Mouse (Mus musculus) liver, adult 2 months (tissue): ENCODE data around the gene Snapc4. TPM values are rescaled to one million over a fixed set of nuclear protein-coding genes. Genes with fewer than 3 reads are reported as not detected.
A peak's percentile ranks its signal among the peaks of the same experiment; 100 is the strongest.

Source experiments
- DNase-seq: peaks from one replicate; pipeline ENCODE4 v3.0.0-alpha.2; 2011; ENCODE audit warnings: low read depth, low spot score; ENCODE audit errors: extremely low read depth
- H3K27ac ChIP-seq: fragments of 200-500 bp; replicated peaks from 2 replicates; pipeline ENCODE4 v1.5.1; 2012; ENCODE audit warnings: low read depth, mild to moderate bottlenecking, control low read depth, inconsistent platforms, low read length; ENCODE audit not compliant: insufficient read depth
- H3K27me3 ChIP-seq: fragments of 200-500 bp; 2 replicates; pipeline ENCODE4 v1.6.1; 2012; ENCODE audit warnings: mild to moderate bottlenecking, moderate library complexity, low read length, inconsistent platforms; ENCODE audit not compliant: control insufficient read depth, insufficient read depth
- H3K36me3 ChIP-seq: fragments of 200-500 bp; 2 replicates; pipeline ENCODE4 v1.6.1; 2012; ENCODE audit warnings: low read length, inconsistent platforms; ENCODE audit not compliant: control insufficient read depth, insufficient read depth
- H3K4me1 ChIP-seq: fragments of 200-500 bp; 2 replicates; pipeline ENCODE4 v1.6.1; 2011; ENCODE audit warnings: low read length; ENCODE audit not compliant: control insufficient read depth, insufficient read depth
- H3K4me3 ChIP-seq: fragments of 200-500 bp; 2 replicates; pipeline ENCODE4 v1.5.1; 2011; ENCODE audit warnings: low read depth, mild to moderate bottlenecking, control low read depth, low read length, moderate library complexity; ENCODE audit not compliant: insufficient read depth
- H3K79me2 ChIP-seq: fragments of 200-500 bp; 2 replicates; pipeline ENCODE4 v1.6.1; 2012; ENCODE audit warnings: inconsistent platforms, mild to moderate bottlenecking, low read length, moderate library complexity; ENCODE audit not compliant: control insufficient read depth, insufficient read depth
- H3K9ac ChIP-seq: fragments of 200-500 bp; 2 replicates; pipeline ENCODE4 v1.6.1; 2012; ENCODE audit warnings: low read depth, mild to moderate bottlenecking, control low read depth, inconsistent platforms, low read length
- CTCF ChIP-seq: fragments of 200-500 bp; IDR thresholded peaks from 2 replicates; pipeline ENCODE4 v1.5.1; 2011; ENCODE audit warnings: low read depth, low read length, control low read depth
- POLR2A ChIP-seq: fragments of 200-500 bp; IDR thresholded peaks from 2 replicates; pipeline ENCODE4 v1.6.1; 2011; ENCODE audit warnings: low read length, control low read depth; ENCODE audit not compliant: insufficient read depth; ENCODE audit errors: extremely low read depth
- WGBS: fragments of 180-500 bp; shearing (Covaris S2); methylation state at CpG from one replicate; pipeline ENCODE4 v1.1.7; 2018; 5-methylcytosine and 5-hydroxymethylcytosine counted together
- polyA plus RNA-seq: library from polyadenylated mRNA; depleted of rRNA; stranded (reverse); fragments of >200 nt; gene quantifications from 2 replicates; pipeline ENCODE4 v1.2.3, GENCODE M21; 2012
- total RNA-seq: library from RNA; depleted of rRNA; stranded (reverse); fragments of >200 nt; gene quantifications from 2 replicates; pipeline ENCODE4 v1.2.3, GENCODE M21; 2014

The Snapc4 gene
- total and polyA plus RNA-seq, 2 experiments = 7.5 to 14.3 TPM

GRCm38 (mm10) chr2:26417066-26417465 is 36.6 kb upstream of the Snapc4 start:
- DNase-seq = no peak
- Histone ChIP-seq H3K79me2 (no peaks in the 10 kb centered on the region), H3K27ac (no peak overlapping the region), H3K36me3 (peaks cover 67% of the 10 kb centered on the region), H3K4me3 (no peak overlapping the region), H3K4me1 (0 out of 2 replicates have a peak, but pooled peaks cover 2% of the 10 kb centered on the region), H3K27me3 (no peaks in the 10 kb centered on the region), H3K9ac (no peak overlapping the region)
- TF ChIP-seq CTCF (no peak), POLR2A (no peak)

GRCm38 (mm10) chr2:26410931-26411411 is 30.5 kb upstream of the Snapc4 start:
- Histone ChIP-seq H3K27me3 (no peaks in the 10 kb centered on the region), H3K9ac (no peak overlapping the region), H3K4me1 (peaks cover 21% of the 10 kb centered on the region), H3K4me3 (no peak overlapping the region), H3K36me3 (peaks cover 33% of the 10 kb centered on the region), H3K79me2 (peaks cover 21% of the 10 kb centered on the region; the same call in 1 of the 2 replicates), H3K27ac (peak overlapping the region; percentile 56)
- WGBS = 5% methylated on average over 5 of the region's 5 CpGs
- TF ChIP-seq POLR2A = no peak
- TF ChIP-seq CTCF = no peak
- peak; percentile 100 for DNase-seq

- no peak overlapping the region for H3K27ac ChIP-seq
- no peak overlapping the region for H3K9ac ChIP-seq
- H3K79me2 ChIP-seq = peaks cover 24% of the 10 kb centered on the region; the same call in 1 of the 2 replicates
- peaks cover 25% of the 10 kb centered on the region for H3K36me3 ChIP-seq
- WGBS = 81% methylated on average over 5 of the region's 5 CpGs
- no peaks in the 10 kb centered on the region for H3K27me3 ChIP-seq
- no peak overlapping the region for H3K4me3 ChIP-seq
- no peak for DNase-seq
- TF ChIP-seq POLR2A (no peak), CTCF (no peak)
- H3K4me1 ChIP-seq = peaks cover 21% of the 10 kb centered on the region
Measured at GRCm38 (mm10) chr2:26410091-26410490, 29.6 kb upstream of the Snapc4 start.

GRCm38 (mm10) chr2:26409362-26409761 is 28.9 kb upstream of the Snapc4 start:
- Histone ChIP-seq H3K4me3 (no peak overlapping the region), H3K9ac (no peak overlapping the region), H3K79me2 (peaks cover 27% of the 10 kb centered on the region; the same call in 1 of the 2 replicates), H3K27ac (no peak overlapping the region), H3K27me3 (no peaks in the 10 kb centered on the region), H3K36me3 (peaks cover 23% of the 10 kb centered on the region), H3K4me1 (peaks cover 21% of the 10 kb centered on the region)
- no peak for DNase-seq
- 60% methylated on average over 3 of the region's 3 CpGs for WGBS
- no peak for TF ChIP-seq POLR2A

GRCm38 (mm10) chr2:26408515-26409356 is 28.3 kb upstream of the Snapc4 start, which contains the start of gene Inpp5e:
Gene Inpp5e (minus strand): TSS chr2:26409203.
- H3K27ac ChIP-seq = peak within 1 kb of the TSS; percentile 82
- WGBS = under 1% methylated on average over 56 of the region's 57 CpGs
- TF ChIP-seq POLR2A = peak; percentile 44; the same call in 1 of the 2 replicates
- peak; percentile 92 for TF ChIP-seq CTCF
- peak; percentile 84 for DNase-seq
- peak within 1 kb of the TSS; percentile 96 for H3K9ac ChIP-seq
- peaks cover 21% of the 10 kb centered on the region for H3K4me1 ChIP-seq
- peaks cover 27% of the 10 kb centered on the region; the same call in 1 of the 2 replicates for H3K79me2 ChIP-seq
- H3K4me3 ChIP-seq = peak within 1 kb of the TSS; percentile 86
- H3K36me3 ChIP-seq = peaks cover 23% of the 10 kb centered on the region
- H3K27me3 ChIP-seq = no peaks in the 10 kb centered on the region
